Comparison of ENCODE assay signal across 19 mouse cellular contexts in the genomic region with DNA sequence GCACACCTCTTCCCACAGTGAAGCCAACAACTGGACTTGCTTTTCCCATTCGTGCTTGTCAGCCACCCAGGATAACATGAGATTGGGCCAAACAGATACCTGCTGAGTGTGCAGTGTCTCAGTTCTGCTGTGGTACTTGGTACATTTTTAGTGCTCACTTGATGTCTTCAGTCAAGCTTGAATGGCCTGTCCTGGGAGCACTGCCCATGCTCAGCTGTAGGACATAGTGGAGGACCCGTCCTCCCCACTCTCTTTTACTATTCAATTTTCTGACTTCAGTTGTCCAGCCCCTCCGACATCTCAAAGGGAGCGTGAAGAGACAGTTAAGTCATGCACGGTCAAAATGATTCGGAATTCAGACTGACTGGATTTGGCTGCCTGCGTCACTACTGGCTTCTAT.
"Had no signal": no experiment of that assay in that cellular context is flagged by ENCODE, and none has a peak within 500 bp of the region (broad histone marks: within the 10 kb centered on the region; RNA-seq: fewer than 3 reads in every experiment).

No protein-coding gene starts in this region.

- DNase-seq: lung, adult 18-20 months; lung, embryonic 14.5 days; lung, postnatal 10 days; lung, postnatal 4 days; midbrain, embryonic 14.5 days; retina, postnatal 1 day; right cerebral cortex, adult 18-20 months; right cerebral cortex, postnatal 25 days; right cerebral cortex, postnatal 4 days; thymus, adult 2 months; thymus, postnatal 25 days; thymus, postnatal 4 days had no signal

- H3K27ac ChIP-seq: midbrain, embryonic 10.5 days; midbrain, embryonic 12.5 days; neural tube, embryonic 13.5 days; neural tube, embryonic 15.5 days; stomach, embryonic 15.5 days; stomach, postnatal 0 days had no signal

- H3K4me3 ChIP-seq: midbrain, embryonic 10.5 days; midbrain, embryonic 12.5 days; myocyte; neural tube, embryonic 13.5 days; neural tube, embryonic 15.5 days; stomach, embryonic 15.5 days had no signal
